Mouse (Mus musculus) MEL (cell line): ENCODE data around the gene Tubb2b. TPM values are rescaled to one million over a fixed set of nuclear protein-coding genes. Genes with fewer than 3 reads are reported as not detected.

Source experiments
- DNase-seq: peaks from one replicate; pipeline ENCODE4 v3.0.0; 2011; ENCODE audit warnings: low read depth, low spot score
- H3K27ac ChIP-seq: 2 replicates; pipeline ENCODE4 v1.5.1; 2012; ENCODE audit warnings: low read depth, mild to moderate bottlenecking, control low read depth, low read length, moderate library complexity; ENCODE audit not compliant: control insufficient read depth
- H3K27me3 ChIP-seq, 2 experiments: fragments of 150-350 bp in 1 of 2; sonication (generic) in 1 of 2; 2 replicates each; pipeline ENCODE4 v1.6.1; 2012; ENCODE audit warnings: low read length in 2 of 2, mild to moderate bottlenecking in 2 of 2, improper control_type of control experiment in 1 of 2, moderate library complexity in 1 of 2; ENCODE audit not compliant: insufficient read depth in 2 of 2, control insufficient read depth in 1 of 2
- H3K36me3 ChIP-seq, 2 experiments: 2 replicates each; pipeline ENCODE4 v1.6.1; 2012 to 2014; ENCODE audit warnings: low read length in 2 of 2, improper control_type of control experiment in 1 of 2, inconsistent platforms in 1 of 2, mild to moderate bottlenecking in 1 of 2; ENCODE audit not compliant: insufficient read depth in 2 of 2, control insufficient read depth in 1 of 2
- H3K4me1 ChIP-seq, 2 experiments: fragments of 150-350 bp in 1 of 2; sonication (generic) in 1 of 2; 2 replicates each; pipeline ENCODE4 v1.6.1; 2012; ENCODE audit warnings: low read length in 2 of 2, improper control_type of control experiment in 1 of 2, mild to moderate bottlenecking in 1 of 2; ENCODE audit not compliant: insufficient read depth in 2 of 2, control insufficient read depth in 1 of 2
- H3K4me3 ChIP-seq, 2 experiments: fragments of 150-350 bp in 1 of 2; sonication (generic) in 1 of 2; 2 replicates each; pipeline ENCODE4 v1.5.1; 2012; ENCODE audit warnings: low read depth in 2 of 2, low read length in 2 of 2, mild to moderate bottlenecking in 2 of 2, moderate library complexity in 2 of 2, control low read depth in 1 of 2, improper control_type of control experiment in 1 of 2; ENCODE audit not compliant: control insufficient read depth in 1 of 2, insufficient read depth in 1 of 2
- H3K79me2 ChIP-seq: 2 replicates; pipeline ENCODE4 v1.6.1; 2012; ENCODE audit warnings: mild to moderate bottlenecking, low read length, moderate library complexity; ENCODE audit not compliant: control insufficient read depth, poor library complexity, insufficient read depth
- H3K9ac ChIP-seq: 2 replicates; pipeline ENCODE4 v1.6.1; 2012; ENCODE audit warnings: low read depth, mild to moderate bottlenecking, control low read depth, low read length, moderate library complexity; ENCODE audit not compliant: control insufficient read depth, poor library complexity, severe bottlenecking
- H3K9me3 ChIP-seq: fragments of 150-350 bp; sonication (generic); replicated peaks from 2 replicates; pipeline ENCODE4 v1.6.1; 2012; ENCODE audit warnings: mild to moderate bottlenecking, low read length, improper control_type of control experiment, moderate library complexity; ENCODE audit not compliant: insufficient read depth
- E2F4 ChIP-seq: IDR thresholded peaks from 2 replicates; pipeline ENCODE4 v1.6.1; 2011; ENCODE audit warnings: low read depth, low read length, improper control_type of control experiment, borderline replicate concordance
- EP300 ChIP-seq, 2 experiments: IDR thresholded peaks; 2 replicates each; pipeline ENCODE4 v1.6.1; 2011; ENCODE audit warnings: improper control_type of control experiment in 2 of 2, low read length in 2 of 2, low read depth in 1 of 2, mild to moderate bottlenecking in 1 of 2
- GABPA ChIP-seq: IDR thresholded peaks from 2 replicates; pipeline ENCODE4 v1.6.1; 2012; ENCODE audit warnings: low read depth, mild to moderate bottlenecking, inconsistent platforms, low read length, improper control_type of control experiment, moderate library complexity
- MAFK ChIP-seq: IDR thresholded peaks from 2 replicates; pipeline ENCODE4 v1.6.1; 2011; ENCODE audit warnings: low read depth, mild to moderate bottlenecking, low read length, improper control_type of control experiment, borderline replicate concordance
- MAZ ChIP-seq: IDR thresholded peaks from 2 replicates; pipeline ENCODE4 v1.6.1; 2012; ENCODE audit warnings: low read depth, mild to moderate bottlenecking, inconsistent platforms, low read length, improper control_type of control experiment
- MXI1 ChIP-seq: IDR thresholded peaks from 2 replicates; pipeline ENCODE4 v1.6.1; 2011; ENCODE audit warnings: mild to moderate bottlenecking, low read depth, low read length, improper control_type of control experiment
- MYC ChIP-seq: IDR thresholded peaks from 2 replicates; pipeline ENCODE4 v1.6.1; 2011; ENCODE audit warnings: low read depth, mild to moderate bottlenecking, low read length, improper control_type of control experiment, moderate library complexity
- NELFE ChIP-seq: IDR thresholded peaks from 2 replicates; pipeline ENCODE4 v1.6.1; 2011; ENCODE audit warnings: low read depth, low read length, improper control_type of control experiment
- POLR2A ChIP-seq, 2 experiments: IDR thresholded peaks; 2 replicates each; pipeline ENCODE4 v1.6.1; 2011 to 2012; ENCODE audit warnings: low read length in 2 of 2, mild to moderate bottlenecking in 2 of 2, control low read depth in 1 of 2, improper control_type of control experiment in 1 of 2, low read depth in 1 of 2, moderate library complexity in 1 of 2; ENCODE audit not compliant: control insufficient read depth in 1 of 2, insufficient read depth in 1 of 2, poor library complexity in 1 of 2
- POLR2AphosphoS2 ChIP-seq: IDR thresholded peaks from 2 replicates; pipeline ENCODE4 v1.6.1; 2011; ENCODE audit warnings: low read length, improper control_type of control experiment
- SMC3 ChIP-seq: IDR thresholded peaks from 2 replicates; pipeline ENCODE4 v1.6.1; 2011; ENCODE audit warnings: low read depth, low read length, improper control_type of control experiment
- UBTF ChIP-seq: IDR thresholded peaks from 2 replicates; pipeline ENCODE4 v1.6.1; 2012; ENCODE audit warnings: low read depth, mild to moderate bottlenecking, inconsistent platforms, low read length, improper control_type of control experiment, moderate library complexity, borderline replicate concordance; ENCODE audit not compliant: insufficient read depth
- ZC3H11A ChIP-seq: IDR thresholded peaks from 2 replicates; pipeline ENCODE4 v1.6.1; 2012; ENCODE audit warnings: low read depth, mild to moderate bottlenecking, inconsistent platforms, low read length, improper control_type of control experiment
- polyA plus RNA-seq, 2 experiments: library from polyadenylated mRNA; stranded (reverse) in 1 of 2; unstranded in 1 of 2; fragments of >175 nt in 1 of 2; fragments of >200 nt in 1 of 2; gene quantifications; 2 replicates each; pipeline versions ENCODE4 v1.2.1 to v1.2.4; 2012; ENCODE audit warnings: low replicate concordance in 2 of 2, low read depth in 1 of 2; ENCODE audit not compliant: insufficient read length in 2 of 2, insufficient read depth in 1 of 2, missing spikeins in 1 of 2
- total RNA-seq: library from RNA; depleted of rRNA; stranded (reverse); fragments of 300-350 nt; gene quantifications from 2 replicates; pipeline ENCODE4 v1.2.3, GENCODE M21; 2012

Gene Tubb2b
- total and polyA plus RNA-seq, 3 experiments: 1.4 to 10.6 TPM; not detected in 1

DNA sequence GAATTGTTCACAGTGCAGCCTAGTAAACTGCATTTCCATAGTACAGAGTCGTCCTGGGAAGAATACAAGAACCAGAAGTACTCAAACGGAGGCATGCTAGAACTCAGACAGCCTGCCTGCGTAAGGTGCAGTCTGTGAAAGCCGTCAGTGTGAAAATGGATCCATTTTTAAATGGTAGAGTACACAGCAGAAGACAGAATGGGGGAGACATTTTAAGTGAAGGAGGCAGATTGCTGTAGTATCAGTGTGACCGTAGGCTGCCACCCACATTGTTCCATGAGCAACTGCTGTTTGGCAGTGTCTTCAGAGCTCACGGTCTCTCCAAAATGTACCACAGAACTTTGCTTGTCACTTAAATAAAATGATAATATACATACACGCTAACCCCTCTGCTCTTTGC is 4.0 kb upstream of the Tubb2b start:
- no peak for TF ChIP-seq UBTF
- TF ChIP-seq SMC3: no peak
- TF ChIP-seq E2F4: no peak
- TF ChIP-seq MAFK: no peak
- TF ChIP-seq, all 39 proteins: peak for 0
- no peak overlapping the region for H3K27ac ChIP-seq
- no peak overlapping the region for H3K4me3 ChIP-seq

DNA sequence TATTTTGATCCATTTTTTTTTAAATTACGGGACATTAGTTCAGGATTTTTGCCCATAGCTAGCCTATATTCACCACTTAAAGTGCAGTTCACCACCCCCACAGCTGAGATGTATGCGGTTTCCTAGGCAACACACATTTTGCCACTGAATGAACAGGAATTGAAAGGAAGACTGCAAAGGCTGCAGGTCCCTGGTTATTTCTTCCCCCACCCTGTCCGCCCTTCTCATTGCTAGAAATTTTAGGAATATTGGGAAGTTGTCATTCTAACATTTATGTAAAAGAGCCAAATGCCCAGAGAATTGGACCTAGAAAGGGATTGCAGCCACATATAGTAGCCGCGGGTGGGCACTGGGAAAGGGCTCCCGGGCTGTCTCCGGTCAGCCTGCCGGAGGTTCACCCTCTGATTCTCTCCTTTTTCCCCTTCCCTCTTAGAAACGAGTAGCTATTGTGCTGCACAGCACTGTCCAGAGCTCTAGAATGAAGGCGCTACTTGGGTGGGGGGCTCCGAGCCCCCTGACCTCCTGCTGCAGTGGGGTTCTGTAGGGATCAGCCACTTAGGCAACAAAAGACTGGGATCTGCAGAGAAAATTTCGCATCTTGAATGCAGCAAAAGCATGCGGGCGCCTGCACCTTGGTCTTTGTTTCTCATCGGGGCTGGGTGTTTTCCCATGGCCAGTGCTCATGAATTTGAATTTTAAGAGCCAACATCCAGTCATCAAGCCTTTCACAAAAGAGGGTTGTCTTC is 3.2 kb upstream of the Tubb2b start:
- TF ChIP-seq POLR2A (IDR thresholded peaks at IDR 0.05; ENCODE audit: control insufficient read depth in 1 of 2, insufficient read depth in 1 of 2, low read depth in 1 of 2, low read length in 2 of 2, poor library complexity in 1 of 2) (no peak), GABPA (no peak), MAZ (no peak), MXI1 (no peak), MYC (no peak)
- no peaks in the 10 kb centered on the region for H3K9me3 ChIP-seq
- H3K27me3 ChIP-seq: no peaks in the 10 kb centered on the region
- no peaks in the 10 kb centered on the region for H3K79me2 ChIP-seq
- H3K27ac ChIP-seq: no peak overlapping the region
- H3K4me1 ChIP-seq: peaks cover 0 to 12% of the 10 kb centered on the region in 2 experiments; a peak in 2 of 4 replicates
- DNase-seq: no peak
- H3K4me3 ChIP-seq: no peak overlapping the region
- no peak overlapping the region for H3K9ac ChIP-seq
- H3K36me3 ChIP-seq: peaks cover 0 to 4% of the 10 kb centered on the region in 2 experiments; a peak in 1 of 4 replicates

More for the DNA sequence above, 4.0 kb upstream of the Tubb2b start:
- DNase-seq: no peak
- H3K27me3 ChIP-seq: no peaks in the 10 kb centered on the region
- H3K9me3 ChIP-seq: no peaks in the 10 kb centered on the region
- H3K36me3 ChIP-seq: peaks cover 0 to 4% of the 10 kb centered on the region in 2 experiments; a peak in 1 of 4 replicates
- no peak overlapping the region for H3K9ac ChIP-seq
- H3K4me1 ChIP-seq: peaks cover 0 to 7% of the 10 kb centered on the region in 2 experiments; a peak in 2 of 4 replicates
- H3K79me2 ChIP-seq: no peaks in the 10 kb centered on the region

DNA sequence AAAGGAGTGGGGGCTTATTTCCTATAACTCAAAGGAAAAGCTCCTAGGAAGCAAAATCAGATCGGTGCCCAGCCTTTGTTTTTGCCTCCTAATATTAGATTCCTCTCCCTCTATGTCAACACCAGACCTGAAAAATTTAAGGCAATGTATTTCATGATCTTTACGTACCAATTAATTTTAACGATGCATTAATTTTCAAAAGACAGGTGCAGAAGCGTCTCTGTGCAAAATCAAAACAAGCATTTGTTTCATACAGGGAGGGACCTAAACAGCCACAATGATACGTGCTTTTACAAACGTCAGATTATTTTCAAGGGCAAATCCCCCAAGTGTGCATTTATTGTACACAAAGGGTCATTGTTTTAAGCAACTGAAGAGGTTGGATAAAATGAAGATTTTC is 2.6 kb upstream of the Tubb2b start:
- DNase-seq: no peak

More for the DNA sequence above, 2.6 kb upstream of the Tubb2b start:
- Histone ChIP-seq H3K27ac (no peak overlapping the region), H3K9me3 (no peaks in the 10 kb centered on the region), H3K9ac (no peak overlapping the region), H3K36me3 (peaks cover 0 to 4% of the 10 kb centered on the region in 2 experiments; a peak in 1 of 4 replicates), H3K27me3 (no peaks in the 10 kb centered on the region), H3K4me1 (peaks cover 0 to 12% of the 10 kb centered on the region in 2 experiments; a peak in 2 of 4 replicates), H3K79me2 (no peaks in the 10 kb centered on the region), H3K4me3 (no peak overlapping the region)
- TF ChIP-seq POLR2AphosphoS2: no peak
- TF ChIP-seq POLR2A (IDR thresholded peaks at IDR 0.05; ENCODE audit: control insufficient read depth in 1 of 2, insufficient read depth in 1 of 2, low read depth in 1 of 2, low read length in 2 of 2, poor library complexity in 1 of 2): no peak
- no peak for TF ChIP-seq EP300 (IDR thresholded peaks at IDR 0.05; ENCODE audit: low read depth in 1 of 2, low read length in 2 of 2)
- TF ChIP-seq ZC3H11A: no peak
- no peak for TF ChIP-seq SMC3
- TF ChIP-seq NELFE: no peak
